Mouse (Mus musculus): ENCODE data around the gene B3galnt1. TPM values are rescaled to one million over a fixed set of nuclear protein-coding genes. Genes with fewer than 3 reads are reported as not detected.

Gene B3galnt1
- total and polyA plus RNA-seq, 3 experiments, result not detected

DNA sequence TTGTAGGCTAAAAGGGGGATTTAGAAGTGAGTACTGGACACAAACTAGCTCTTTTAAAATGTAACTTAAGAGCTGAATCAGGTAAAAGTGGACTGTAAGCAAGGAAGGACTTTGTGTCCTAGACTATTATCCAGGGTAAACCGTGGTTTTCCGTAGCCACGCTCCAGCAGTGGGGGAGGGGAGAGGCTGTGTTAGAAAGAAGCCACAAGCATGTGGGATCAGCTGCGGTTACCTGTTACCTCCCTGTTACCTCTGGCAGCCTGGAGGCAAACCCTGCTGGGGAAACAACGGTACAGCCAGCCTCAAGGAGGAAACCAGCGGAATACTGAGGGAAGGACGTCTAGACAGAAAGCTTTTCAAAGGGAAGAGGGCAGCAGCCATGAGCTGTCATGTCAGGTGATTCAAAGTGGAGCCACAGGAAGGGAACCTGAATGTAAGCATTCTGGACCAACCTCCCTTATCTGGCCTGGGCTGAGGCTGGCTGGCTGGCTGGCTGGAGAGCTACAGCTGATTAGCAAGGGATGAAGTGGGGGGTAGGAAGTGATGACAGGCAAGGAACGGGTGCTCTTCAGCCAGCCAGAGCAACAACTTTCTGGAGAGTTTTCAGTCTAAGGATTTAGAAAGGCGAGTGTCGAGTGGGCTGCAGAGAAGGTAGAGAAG, 10.5 kb downstream of the B3galnt1 start:
- Histone ChIP-seq H3K4me1 (ENCODE audit: control insufficient read depth in 1 of 2, insufficient read depth in 2 of 2, low read length in 2 of 2) (no peaks in the 10 kb centered on the region), H3K9ac (ENCODE audit: control insufficient read depth, low read depth, low read length, poor library complexity, severe bottlenecking) (no peak overlapping the region), H3K4me3 (ENCODE audit: control insufficient read depth in 1 of 2, insufficient read depth in 1 of 2, low read depth in 2 of 2, low read length in 2 of 2) (no peak overlapping the region), H3K79me2 (ENCODE audit: control insufficient read depth, insufficient read depth, low read length, poor library complexity) (no peaks in the 10 kb centered on the region), H3K27me3 (ENCODE audit: control insufficient read depth in 1 of 2, insufficient read depth in 2 of 2, low read length in 2 of 2) (no peaks in the 10 kb centered on the region), H3K36me3 (ENCODE audit: control insufficient read depth in 1 of 2, insufficient read depth in 2 of 2, low read length in 2 of 2) (no peaks in the 10 kb centered on the region), H3K9me3 (replicated peaks; ENCODE audit: insufficient read depth, low read length) (no peaks in the 10 kb centered on the region), H3K27ac (ENCODE audit: control insufficient read depth, low read depth, low read length) (no peak overlapping the region)
- no peak for DNase-seq (ENCODE audit: low read depth, low spot score)
- TF ChIP-seq MXI1 (IDR thresholded peaks at IDR 0.05; ENCODE audit: low read depth, low read length) (no peak), GABPA (IDR thresholded peaks at IDR 0.05; ENCODE audit: low read depth, low read length) (no peak), ZNF384 (IDR thresholded peaks at IDR 0.05; ENCODE audit: low read depth, low read length) (no peak), ZC3H11A (IDR thresholded peaks at IDR 0.05; ENCODE audit: low read depth, low read length) (no peak), USF2 (IDR thresholded peaks at IDR 0.05; ENCODE audit: borderline replicate concordance in 1 of 2, insufficient read depth in 1 of 2, low read depth in 1 of 2, low read length in 2 of 2) (no peak), E2F4 (IDR thresholded peaks at IDR 0.05; ENCODE audit: borderline replicate concordance, low read depth, low read length) (no peak), ZKSCAN1 (IDR thresholded peaks at IDR 0.05; ENCODE audit: low read depth, low read length) (no peak), USF1 (IDR thresholded peaks at IDR 0.05; ENCODE audit: low read depth, low read length) (no peak), BHLHE40 (IDR thresholded peaks at IDR 0.05; ENCODE audit: borderline replicate concordance, low read depth, low read length) (no peak), RAD21 (IDR thresholded peaks at IDR 0.05; ENCODE audit: low read depth, low read length) (no peak), ZMIZ1 (IDR thresholded peaks at IDR 0.05; ENCODE audit: low read depth, low read length) (no peak), GATA1 (IDR thresholded peaks at IDR 0.05; ENCODE audit: low read depth, low read length) (no peak), JUND (IDR thresholded peaks at IDR 0.05; ENCODE audit: low read depth, low read length) (no peak), ELF1 (IDR thresholded peaks at IDR 0.05; ENCODE audit: low read depth, low read length) (no peak), KAT2A (conservative IDR thresholded peaks at IDR 0.05; ENCODE audit: low read depth, low read length) (no peak), MYB (IDR thresholded peaks at IDR 0.05; ENCODE audit: low read depth, low read length) (no peak), ETS1 (IDR thresholded peaks at IDR 0.05; ENCODE audit: low read depth, low read length) (no peak)

DNA sequence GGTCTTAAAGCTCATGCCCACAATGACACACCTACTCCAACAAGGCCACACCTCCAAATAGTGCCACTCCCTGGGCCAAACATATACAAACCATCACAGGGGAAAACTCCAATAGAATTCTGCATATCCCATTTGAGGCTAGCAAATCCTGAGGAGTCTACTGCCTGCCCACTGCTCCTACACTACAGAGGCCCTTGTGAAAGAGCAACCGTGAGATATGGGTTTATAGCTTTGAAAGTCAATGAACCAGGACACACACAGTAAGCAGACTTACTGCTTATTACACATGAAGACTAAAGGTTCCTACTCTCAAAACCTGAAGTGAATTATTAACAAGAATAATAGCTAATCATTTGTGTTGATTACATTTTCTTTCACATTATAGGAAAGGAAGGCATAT, 15.0 kb downstream of the B3galnt1 start:
- Histone ChIP-seq H3K9me3 (replicated peaks; ENCODE audit: insufficient read depth, low read length) (no peaks in the 10 kb centered on the region), H3K9ac (ENCODE audit: control insufficient read depth, low read depth, low read length, poor library complexity, severe bottlenecking) (no peak overlapping the region), H3K4me3 (ENCODE audit: control insufficient read depth in 1 of 2, insufficient read depth in 1 of 2, low read depth in 2 of 2, low read length in 2 of 2) (no peak overlapping the region), H3K27ac (ENCODE audit: control insufficient read depth, low read depth, low read length) (no peak overlapping the region), H3K27me3 (ENCODE audit: control insufficient read depth in 1 of 2, insufficient read depth in 2 of 2, low read length in 2 of 2) (no peaks in the 10 kb centered on the region), H3K4me1 (ENCODE audit: control insufficient read depth in 1 of 2, insufficient read depth in 2 of 2, low read length in 2 of 2) (no peaks in the 10 kb centered on the region), H3K79me2 (ENCODE audit: control insufficient read depth, insufficient read depth, low read length, poor library complexity) (no peaks in the 10 kb centered on the region), H3K36me3 (ENCODE audit: control insufficient read depth in 1 of 2, insufficient read depth in 2 of 2, low read length in 2 of 2) (no peaks in the 10 kb centered on the region)
- TF ChIP-seq POLR2AphosphoS5 (IDR thresholded peaks at IDR 0.05; ENCODE audit: borderline replicate concordance, low read depth, low read length), result no peak
- TF ChIP-seq HCFC1 (IDR thresholded peaks at IDR 0.05; ENCODE audit: low read depth, low read length), result no peak
- TF ChIP-seq ZKSCAN1 (IDR thresholded peaks at IDR 0.05; ENCODE audit: low read depth, low read length), result no peak
- TF ChIP-seq NRF1 (IDR thresholded peaks at IDR 0.05; ENCODE audit: insufficient read depth, low read depth, low read length, poor library complexity, severe bottlenecking), result no peak
- TF ChIP-seq MAFK (IDR thresholded peaks at IDR 0.05; ENCODE audit: borderline replicate concordance, low read depth, low read length), result no peak
- TF ChIP-seq MYB (IDR thresholded peaks at IDR 0.05; ENCODE audit: low read depth, low read length), result no peak
- no peak for TF ChIP-seq EP300 (IDR thresholded peaks at IDR 0.05; ENCODE audit: low read depth in 1 of 2, low read length in 2 of 2)
- no peak for TF ChIP-seq E2F4 (IDR thresholded peaks at IDR 0.05; ENCODE audit: borderline replicate concordance, low read depth, low read length)
- TF ChIP-seq POLR2AphosphoS2 (IDR thresholded peaks at IDR 0.05; ENCODE audit: low read length), result no peak
- TF ChIP-seq MAZ (IDR thresholded peaks at IDR 0.05; ENCODE audit: low read depth, low read length), result no peak
- DNase-seq (ENCODE audit: low read depth, low spot score), result no peak
